Mouse (Mus musculus) neutrophil, adult 65 days (primary cell): ENCODE data around the gene Jund. TPM values are rescaled to one million over a fixed set of nuclear protein-coding genes. Genes with fewer than 3 reads are reported as not detected.

ENCODE experiments used
- total RNA-seq: library from RNA; stranded (reverse); gene quantifications from 2 replicates; pipeline ENCODE4 v1.2.4, GENCODE M21; 2023

Jund gene
- total RNA-seq = 770 and 908 TPM in 2 replicates

DNA sequence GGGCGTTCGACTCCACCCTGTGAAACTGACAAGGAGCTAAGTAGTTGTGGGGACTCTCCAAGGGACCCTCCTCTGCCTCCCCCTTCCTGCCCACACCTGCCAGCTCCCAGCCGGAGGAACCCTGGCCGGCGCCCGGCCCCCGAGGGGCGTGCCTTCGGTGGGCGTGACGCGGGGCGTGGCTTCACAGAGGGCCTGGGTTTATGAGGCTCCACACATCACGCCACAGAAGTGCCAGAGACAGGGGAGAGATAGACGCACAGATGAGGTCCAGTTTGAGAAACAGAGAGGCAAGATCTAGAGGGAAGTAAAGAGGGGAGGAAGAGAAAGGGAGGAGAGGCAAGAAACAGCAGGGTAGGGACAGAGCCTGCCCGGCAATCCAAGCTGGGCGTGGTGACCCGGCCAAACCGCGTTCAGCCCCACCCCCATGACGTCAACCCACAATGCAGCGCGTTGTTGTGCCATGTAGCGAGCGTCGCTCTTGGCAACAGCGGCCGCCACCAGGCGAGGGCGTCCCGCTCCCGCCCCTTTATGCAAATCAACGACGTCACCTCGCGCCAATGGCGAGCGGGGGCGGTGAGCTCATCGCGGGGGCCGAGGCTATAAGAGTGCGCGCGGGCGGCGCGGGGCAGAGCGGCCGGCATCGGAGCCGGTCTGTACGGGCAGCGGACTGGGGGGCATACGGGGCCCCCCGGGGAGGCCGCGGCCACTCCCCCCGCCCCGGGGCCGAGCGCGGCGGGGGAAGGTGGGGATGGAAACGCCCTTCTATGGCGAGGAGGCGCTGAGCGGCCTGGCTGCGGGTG, at the start of gene Jund:
TSS of gene Jund (plus strand) at position 640 of the 800 bp plus-strand sequence.

DNA sequence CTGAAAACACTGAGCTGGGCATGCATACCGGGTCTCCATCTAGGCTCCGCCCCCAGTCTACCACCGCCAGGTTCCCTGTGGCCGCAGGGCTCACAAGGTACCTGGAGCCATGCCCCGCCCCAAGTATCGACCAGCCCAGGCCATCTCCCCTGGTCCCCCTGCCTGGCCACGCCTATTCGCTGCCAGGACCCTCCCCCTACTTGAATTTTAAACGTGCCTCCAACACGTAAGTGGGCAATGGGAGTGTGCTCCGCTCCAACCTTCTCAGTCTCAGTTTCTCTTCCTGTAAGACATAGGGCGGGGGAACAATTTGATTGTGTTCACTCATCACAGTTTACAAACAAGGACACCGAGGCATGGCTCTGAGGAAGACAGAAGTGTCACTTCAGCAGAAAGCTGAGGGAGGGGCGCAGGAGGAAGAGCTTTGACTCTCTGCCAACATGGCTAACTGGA, 38.5 kb upstream of the Jund start, which contains the start of gene Pgpep1:
TSS of gene Pgpep1 (minus strand) at position 116 of the 453 bp plus-strand sequence.

DNA sequence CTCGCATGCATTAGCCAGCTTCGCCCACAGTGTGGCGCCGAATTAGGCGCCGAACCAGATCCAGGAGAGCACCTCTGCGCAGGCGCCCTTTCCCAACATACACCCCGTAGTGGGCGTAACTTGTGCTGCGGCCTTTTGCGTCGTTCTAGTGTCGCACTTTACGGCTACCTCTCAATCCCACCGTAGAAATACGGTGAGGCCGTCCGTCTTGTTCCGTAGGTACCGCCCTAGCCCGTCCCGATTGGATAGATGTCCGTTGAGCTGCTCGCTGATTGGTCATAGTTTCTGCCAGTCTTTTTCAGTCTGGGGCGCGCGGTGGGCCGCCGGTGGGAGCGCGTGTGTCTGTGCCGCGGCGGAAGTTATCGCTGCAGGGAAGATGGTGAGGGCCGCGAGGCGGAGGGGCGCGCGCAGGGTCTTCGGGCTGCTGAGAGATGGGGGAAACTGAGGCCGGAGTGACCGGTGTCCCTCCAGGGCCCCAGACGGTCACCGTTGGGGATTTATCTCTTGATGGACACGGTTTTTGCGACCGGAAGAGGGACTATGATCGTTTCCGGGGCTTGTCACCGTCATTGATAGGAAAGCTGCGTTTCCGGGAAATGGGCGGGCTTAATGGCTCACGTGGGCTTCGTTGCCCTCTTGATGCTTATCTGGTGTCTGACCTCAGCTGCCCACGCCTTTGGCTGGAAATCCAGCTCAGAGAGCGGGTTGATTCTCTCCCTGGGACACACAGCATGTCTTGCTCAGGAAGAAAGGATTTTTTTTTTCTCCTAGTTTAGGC, 25.5 kb upstream of the Jund start, which contains the start of gene Lsm4:
TSS of gene Lsm4 (plus strand) at position 170 of the 778 bp plus-strand sequence.

DNA sequence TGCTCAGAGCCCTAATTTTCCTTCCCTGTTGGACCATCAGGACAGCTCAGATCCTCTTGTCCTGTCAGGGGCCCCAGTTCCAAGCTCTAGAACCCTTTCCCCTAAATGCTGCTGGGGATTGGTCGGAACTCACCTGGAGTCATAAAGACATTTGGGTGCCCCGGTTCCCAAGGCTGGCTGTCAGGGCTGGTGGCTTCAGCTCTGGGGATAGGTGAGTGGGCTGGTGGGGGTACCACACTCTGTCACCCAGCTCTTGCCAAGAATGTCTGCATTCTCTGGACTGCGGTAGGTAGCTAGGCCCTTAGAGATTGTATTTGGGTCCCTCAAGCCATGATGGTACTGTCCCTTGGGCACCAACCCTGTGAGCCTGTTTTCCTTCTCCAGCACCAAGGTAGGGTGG, 4.5 kb downstream of the Jund start, which contains the start of gene Iqcn:
TSS of gene Iqcn (plus strand) at position 171 of the 400 bp plus-strand sequence.

DNA sequence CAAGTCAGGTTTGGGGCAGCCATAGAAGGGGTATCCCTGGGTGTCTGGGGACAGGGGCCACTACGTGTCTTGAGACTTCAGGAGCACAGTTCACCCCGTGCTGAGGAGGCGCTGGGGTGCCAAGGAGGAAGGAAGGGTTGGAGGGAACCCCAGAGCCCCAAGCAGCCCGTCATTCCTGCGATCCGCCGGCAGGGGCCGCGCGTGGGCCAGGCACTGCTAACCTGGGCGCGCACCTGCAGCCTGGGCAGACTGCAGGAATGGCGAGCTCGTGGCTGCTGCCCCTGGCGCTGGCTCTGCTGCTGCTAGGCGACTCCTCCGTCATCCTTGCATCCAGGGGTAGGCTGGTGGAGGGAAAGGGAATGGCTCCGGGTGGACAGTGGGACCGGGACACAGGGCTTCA, 19.5 kb downstream of the Jund start, which contains the start of gene Gm3336:
TSS of gene Gm3336 (plus strand) at position 247 of the 400 bp plus-strand sequence.

DNA sequence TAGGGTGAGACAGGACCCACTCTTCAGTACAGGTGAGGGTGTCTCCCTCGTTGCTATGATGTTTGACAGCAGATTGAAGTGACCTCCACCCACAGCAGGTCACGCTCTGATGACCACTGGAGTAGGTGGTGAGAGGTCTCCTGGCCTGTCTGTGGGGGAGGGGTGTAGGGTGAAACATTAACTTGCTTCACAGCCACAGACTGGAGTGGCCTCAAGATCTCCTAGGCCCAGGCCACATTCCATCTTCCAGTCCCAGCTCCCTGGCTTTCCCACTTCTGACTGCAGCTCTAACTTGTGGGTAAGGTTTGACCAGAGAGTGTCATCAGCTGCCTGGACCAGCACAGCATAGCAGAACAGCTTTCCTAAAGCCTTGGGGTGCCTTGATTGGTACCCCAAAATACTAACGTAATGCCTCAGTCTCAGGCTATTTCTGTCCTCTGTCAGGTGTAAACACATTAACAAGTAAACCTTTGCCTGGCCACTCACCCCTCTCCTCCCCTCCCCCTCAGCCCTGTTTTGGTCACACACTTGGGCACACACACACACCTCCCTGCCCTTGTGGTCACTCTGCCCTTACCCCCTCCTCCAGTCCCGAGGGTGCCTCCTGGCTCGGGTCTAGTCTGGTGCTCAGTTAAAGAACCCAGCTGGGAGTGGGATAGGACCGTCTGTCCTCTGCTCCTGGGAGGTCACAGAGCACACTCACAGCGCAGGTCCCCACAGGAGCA, 24.9 kb downstream of the Jund start, which contains the start of gene Pde4c:
TSS of gene Pde4c (plus strand) at position 235 of the 725 bp plus-strand sequence.

Other genes starting within 250 kb of the Jund start
- gene Klhl26, start 222.0 kb upstream of the Jund start, total RNA-seq = 1.6 and 1.9 TPM in 2 replicates
- gene Tmem59l, start 211.6 kb upstream of the Jund start, total RNA-seq = not detected in 2 replicates
- gene Crlf1, start 205.8 kb upstream of the Jund start, total RNA-seq = 0.57 TPM in 1 of 2 replicates, not detected in the other
- gene Rex1bd, start 192.2 kb upstream of the Jund start, total RNA-seq = 28.1 and 40.0 TPM in 2 replicates
- 559 and 837 TPM in 2 replicates for gene Uba52, start 188.1 kb upstream of the Jund start, total RNA-seq
- gene Fkbp8, start 171.2 kb upstream of the Jund start, total RNA-seq = 162 and 198 TPM in 2 replicates
- gene Kxd1, start 171.0 kb upstream of the Jund start, total RNA-seq = 29.8 and 33.9 TPM in 2 replicates
- 64.2 and 80.9 TPM in 2 replicates for gene Ell, start 159.5 kb upstream of the Jund start, total RNA-seq
- gene Isyna1, start 104.6 kb upstream of the Jund start, total RNA-seq = 36.8 and 37.0 TPM in 2 replicates
- gene Ssbp4, start 90.1 kb upstream of the Jund start, total RNA-seq = 61.1 and 64.5 TPM in 2 replicates
- 118 and 126 TPM in 2 replicates for gene Lrrc25, start 82.8 kb upstream of the Jund start, total RNA-seq
- 0.66 TPM in 2 replicates for gene Gdf15, start 66.5 kb upstream of the Jund start, total RNA-seq
- 1.2 and 3.4 TPM in 2 replicates for gene Pgpep1, start 38.6 kb upstream of the Jund start, total RNA-seq
- gene Lsm4, start 25.7 kb upstream of the Jund start, total RNA-seq = 33.3 and 36.4 TPM in 2 replicates
- 2.7 and 3.1 TPM in 2 replicates for gene Iqcn, start 4.5 kb downstream of the Jund start, total RNA-seq
- gene Gm3336, start 19.6 kb downstream of the Jund start, total RNA-seq = 0.39 TPM in 1 of 2 replicates, not detected in the other
- gene Pde4c, start 24.8 kb downstream of the Jund start, total RNA-seq = 0.41 and 0.51 TPM in 2 replicates
- gene Rab3a, start 55.7 kb downstream of the Jund start, total RNA-seq = 1.3 and 2.0 TPM in 2 replicates
- 12.1 and 18.3 TPM in 2 replicates for gene Mpv17l2, start 62.0 kb downstream of the Jund start, total RNA-seq
- gene Pik3r2, start 77.8 kb downstream of the Jund start, total RNA-seq = 16.9 and 17.2 TPM in 2 replicates
- gene Mast3, start 106.1 kb downstream of the Jund start, total RNA-seq = 167 and 180 TPM in 2 replicates
- 0.63 and 0.98 TPM in 2 replicates for gene Il12rb1, start 109.5 kb downstream of the Jund start, total RNA-seq
- gene Arrdc2, start 140.8 kb downstream of the Jund start, total RNA-seq = 13.1 and 14.2 TPM in 2 replicates
- not detected in 2 replicates for gene Kcnn1, start 164.3 kb downstream of the Jund start, total RNA-seq
- gene Ccdc124, start 175.0 kb downstream of the Jund start, total RNA-seq = 28.6 and 33.1 TPM in 2 replicates
- not detected in 2 replicates for gene Slc5a5, start 193.8 kb downstream of the Jund start, total RNA-seq
- 831 and 972 TPM in 2 replicates for gene Rpl18a, start 198.5 kb downstream of the Jund start, total RNA-seq
- gene Map1s, start 207.0 kb downstream of the Jund start, total RNA-seq = 19.7 and 30.6 TPM in 2 replicates